Mouse (Mus musculus) brain, embryonic 14.5 days (tissue): ENCODE measurements around the gene Lrrc42.

ENCODE experiments used
- CTCF ChIP-seq: fragments of 200-500 bp; IDR thresholded peaks from 2 replicates; pipeline ENCODE4 v1.5.1; 2012; ENCODE audit warnings: inconsistent platforms, mild to moderate bottlenecking, moderate library complexity, borderline replicate concordance; ENCODE audit not compliant: insufficient read depth, insufficient read length; ENCODE audit errors: extremely low read depth
- POLR2A ChIP-seq: fragments of 200-500 bp; IDR thresholded peaks from 2 replicates; pipeline ENCODE4 v1.6.1; 2012; ENCODE audit warnings: mild to moderate bottlenecking, inconsistent platforms, borderline replicate concordance; ENCODE audit not compliant: poor library complexity, insufficient read depth, insufficient read length, severe bottlenecking; ENCODE audit errors: extremely low read depth

DNA sequence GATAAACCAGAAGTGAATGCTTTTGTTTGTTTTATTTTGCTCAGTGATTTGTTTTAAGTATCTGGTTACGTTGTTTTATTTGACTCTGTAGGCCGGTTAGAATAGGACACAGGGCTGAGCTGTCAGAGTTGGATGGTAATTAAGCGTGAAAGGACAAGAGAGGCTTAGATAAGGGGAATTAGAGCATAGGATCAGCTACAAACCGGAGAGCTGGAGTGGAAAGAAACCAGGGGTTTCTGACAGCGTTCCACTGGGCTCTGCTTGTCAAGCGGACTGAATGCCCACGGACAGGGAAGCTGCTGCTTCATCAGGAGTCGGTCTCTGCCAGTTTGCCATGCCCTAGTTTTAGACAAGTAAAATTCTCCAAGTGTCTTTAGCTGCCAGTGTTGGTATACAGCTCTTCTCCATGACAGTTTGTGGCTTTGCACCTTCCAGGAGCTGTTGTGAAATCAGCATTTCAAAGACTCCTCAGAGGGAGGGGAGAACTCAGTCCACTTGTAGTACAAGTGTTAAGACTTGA, 24.9 kb upstream of the Lrrc42 start:
- no peak for TF ChIP-seq POLR2A
- no peak for TF ChIP-seq CTCF
